In genomic region chr12:70849024-70849423, GRCm38 (mm10) we compare ENCODE assay signal across 14 mouse cellular contexts.
"Had no signal": no experiment of that assay in that cellular context is flagged by ENCODE, and none has a peak within 500 bp of the region (broad histone marks: within the 10 kb centered on the region; RNA-seq: fewer than 3 reads in every experiment).

No protein-coding gene starts in this region.

- H3K27ac ChIP-seq: kidney, postnatal 0 days; liver, embryonic 13.5 days; lung, embryonic 15.5 days; macrophage; midbrain, embryonic 12.5 days had no signal

- H3K4me1 ChIP-seq: liver, embryonic 13.5 days; midbrain, embryonic 12.5 days had no signal

- H3K27me3 ChIP-seq: liver, embryonic 13.5 days; lung, embryonic 15.5 days; midbrain, embryonic 12.5 days had no signal

- DNase-seq: kidney, adult 11 months; kidney, adult 9 months; kidney, postnatal 36 days; liver; liver, embryonic 13.5 days; liver, postnatal 0 days; lung, postnatal 14 days; right cerebral cortex, adult 18-20 months; right cerebral cortex, postnatal 25 days had no signal

- H3K4me3 ChIP-seq: liver, embryonic 13.5 days; lung, embryonic 15.5 days; midbrain, embryonic 12.5 days had no signal

- H3K36me3 ChIP-seq: liver, embryonic 13.5 days; lung, embryonic 15.5 days; midbrain, embryonic 12.5 days had no signal

- H3K9me3 ChIP-seq: liver, embryonic 13.5 days; lung, embryonic 15.5 days; midbrain, embryonic 12.5 days had no signal

- ATAC-seq: liver, postnatal 0 days; midbrain, embryonic 16.5 days had no signal

- H3K9ac ChIP-seq: liver, embryonic 13.5 days; liver, postnatal 0 days; lung, embryonic 15.5 days; midbrain, embryonic 12.5 days had no signal

- H3K4me2 ChIP-seq: liver, embryonic 13.5 days; lung, embryonic 15.5 days; midbrain, embryonic 12.5 days had no signal
